Mouse (Mus musculus) embryonic facial prominence, embryonic 13.5 days (tissue): Measurements from ENCODE around the gene Dennd4c. TPM values are rescaled to one million over a fixed set of nuclear protein-coding genes. Genes with fewer than 3 reads are reported as not detected.
A peak's percentile ranks its signal among the peaks of the same experiment; 100 is the strongest.

Experiments used
- ATAC-seq: fragments of 200-750 bp; cut with Nextera tagmentation; 2 replicates; pipeline ENCODE4 v1.8.0; 2017; ENCODE audit warnings: low read depth; ENCODE audit not compliant: insufficient number of reproducible peaks, insufficient read depth, low FRiP score, low TSS enrichment
- H3K27ac ChIP-seq: fragments of 300-500 bp; sonication (generic); 2 replicates; pipeline ENCODE4 v1.5.1; 2015; ENCODE audit warnings: moderate library complexity, mild to moderate bottlenecking, inconsistent platforms
- H3K27me3 ChIP-seq: fragments of 300-500 bp; sonication (generic); 2 replicates; pipeline ENCODE4 v1.6.1; 2015; ENCODE audit warnings: mild to moderate bottlenecking, inconsistent platforms
- H3K36me3 ChIP-seq: fragments of 300-500 bp; sonication (generic); 2 replicates; pipeline ENCODE4 v1.6.1; 2015; ENCODE audit warnings: mild to moderate bottlenecking, inconsistent platforms
- H3K4me1 ChIP-seq: fragments of 300-500 bp; sonication (generic); 2 replicates; pipeline ENCODE4 v1.6.1; 2015; ENCODE audit warnings: inconsistent platforms
- H3K4me2 ChIP-seq: fragments of 300-500 bp; sonication (generic); 2 replicates; pipeline ENCODE4 v1.6.1; 2015; ENCODE audit warnings: moderate library complexity, mild to moderate bottlenecking, inconsistent platforms
- H3K4me3 ChIP-seq: fragments of 300-500 bp; sonication (generic); 2 replicates; pipeline ENCODE4 v1.5.1; 2015; ENCODE audit warnings: mild to moderate bottlenecking, inconsistent platforms
- H3K9ac ChIP-seq: fragments of 300-500 bp; sonication (generic); 2 replicates; pipeline ENCODE4 v1.6.1; 2015; ENCODE audit warnings: mild to moderate bottlenecking, inconsistent platforms
- H3K9me3 ChIP-seq: fragments of 300-500 bp; sonication (generic); 2 replicates; pipeline ENCODE4 v1.6.1; 2016; ENCODE audit warnings: inconsistent platforms
- WGBS: fragments of 180-500 bp; shearing (Covaris S2); methylation state at CpG from one replicate; pipeline ENCODE4 v1.1.7; 2015; ENCODE audit warnings: mixed read lengths; 5-methylcytosine and 5-hydroxymethylcytosine counted together
- polyA plus RNA-seq: library from polyadenylated mRNA; unstranded; fragments of >200 nt; fragmentation: Nextera tagmentation; extraction: Ambion mirVana; gene quantifications from 2 replicates; pipeline ENCODE4 v1.2.1, GENCODE M21; 2015

Dennd4c gene
- polyA plus RNA-seq, 1 experiment from 2014 or later, result 7.2 TPM

DNA sequence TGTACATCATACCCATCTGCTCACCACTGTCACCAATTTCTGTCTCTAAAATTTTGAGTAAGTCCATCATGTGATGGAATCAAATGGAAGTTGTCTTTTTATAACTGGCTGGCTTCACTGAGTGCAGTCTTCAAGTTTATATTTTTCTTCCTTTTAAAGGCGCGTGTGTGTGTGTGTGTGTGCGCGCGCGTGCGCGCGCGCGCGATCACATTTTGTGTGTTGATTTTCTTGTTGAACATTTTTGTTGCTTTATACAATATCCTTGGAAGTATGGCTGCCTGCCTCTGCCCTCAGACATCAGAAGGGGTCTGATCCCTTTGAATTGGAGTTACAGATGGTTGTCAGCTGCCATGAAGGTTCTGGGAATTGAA is 109.7 kb downstream of the Dennd4c start:
- 55% methylated on average over 12 of the region's 12 CpGs for whole genome bisulfite sequencing
- peaks cover 18% of the 10 kb centered on the region; the same call in 1 of the 2 replicates for H3K4me1 ChIP-seq
- no peaks in the 10 kb centered on the region for H3K9me3 ChIP-seq
- peak overlapping the region; percentile 100 for H3K9ac ChIP-seq
- H3K4me3 ChIP-seq, result peak overlapping the region; percentile 96
- 0 out of 2 replicates have a peak overlapping the region, but pooled peaks have one; percentile 96 for H3K27ac ChIP-seq
- H3K27me3 ChIP-seq, result no peaks in the 10 kb centered on the region
- H3K4me2 ChIP-seq, result peak overlapping the region; percentile 84
- no peak for ATAC-seq
- H3K36me3 ChIP-seq, result peaks cover 23% of the 10 kb centered on the region

DNA sequence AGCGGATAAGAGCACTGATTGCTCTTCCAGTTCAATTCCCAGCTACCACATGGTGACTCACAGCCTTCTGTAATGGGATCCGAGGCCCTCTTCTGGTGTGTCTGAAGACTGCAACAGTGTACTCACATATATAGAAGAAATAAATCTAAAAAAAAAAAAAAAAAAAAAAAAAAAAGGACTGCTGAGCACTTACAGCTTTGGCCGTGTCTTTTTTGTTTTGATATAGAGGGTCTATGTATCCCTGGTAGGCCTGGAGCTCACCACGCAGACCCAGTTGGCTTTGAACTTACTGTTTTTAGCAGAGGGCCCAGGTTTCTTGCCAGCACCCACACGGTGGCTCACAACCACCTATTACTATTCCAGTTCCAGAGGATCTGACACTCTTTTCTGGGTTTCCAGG is 115.7 kb downstream of the Dennd4c start:
- Histone ChIP-seq H3K4me2 (no peak overlapping the region), H3K27me3 (no peaks in the 10 kb centered on the region), H3K9ac (no peak overlapping the region), H3K4me3 (no peak overlapping the region), H3K36me3 (no peaks in the 10 kb centered on the region), H3K27ac (no peak overlapping the region), H3K4me1 (no peaks in the 10 kb centered on the region), H3K9me3 (no peaks in the 10 kb centered on the region)
- ATAC-seq, result no peak
- WGBS, result 82% methylated on average over 5 of the region's 5 CpGs

DNA sequence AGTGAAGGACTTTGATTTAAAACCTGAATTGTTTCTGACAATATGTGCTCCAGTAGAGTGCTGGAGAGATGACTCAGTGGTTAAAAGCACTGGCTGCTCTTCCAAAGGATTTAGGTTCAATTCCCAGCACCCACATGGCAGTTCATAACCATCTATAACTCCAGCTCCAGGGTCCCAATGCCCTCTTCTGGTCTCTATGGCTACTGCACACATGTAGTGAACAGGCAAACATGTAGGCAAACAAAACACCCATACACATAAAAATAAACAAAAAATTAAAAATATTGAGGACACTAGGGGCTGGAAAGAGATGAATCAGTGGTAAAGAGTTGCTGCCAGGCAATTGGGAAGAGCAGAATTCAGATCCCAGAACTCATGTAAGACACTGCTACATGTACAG is 123.6 kb downstream of the Dennd4c start:
- Histone ChIP-seq H3K4me3 (no peak overlapping the region), H3K4me1 (peaks cover 18% of the 10 kb centered on the region; the same call in 1 of the 2 replicates), H3K36me3 (no peaks in the 10 kb centered on the region), H3K4me2 (no peak overlapping the region), H3K27ac (no peak overlapping the region), H3K27me3 (peaks cover 27% of the 10 kb centered on the region), H3K9me3 (no peaks in the 10 kb centered on the region), H3K9ac (no peak overlapping the region)
- ATAC-seq, result no peak

DNA sequence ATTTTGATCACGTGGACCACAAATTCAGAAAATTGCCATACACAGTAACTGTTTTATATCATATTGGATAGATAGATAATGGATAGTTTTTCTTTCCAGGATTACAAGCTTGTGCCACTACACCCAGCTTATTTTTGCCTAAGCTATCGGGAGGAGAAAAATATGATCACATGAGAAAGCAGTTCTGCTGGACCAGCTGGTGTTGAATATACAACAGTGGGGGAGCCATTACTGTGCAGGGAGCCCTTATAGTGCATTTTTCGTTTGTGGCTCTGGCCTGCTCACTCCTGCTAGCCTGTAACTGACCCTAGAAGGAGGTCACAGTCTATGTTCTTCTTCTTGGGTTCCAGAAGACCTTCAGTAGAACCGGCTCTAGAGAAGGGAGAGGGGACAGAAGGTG is 124.7 kb downstream of the Dennd4c start:
- H3K9ac ChIP-seq, result no peak overlapping the region
- ATAC-seq, result no peak
- no peaks in the 10 kb centered on the region for H3K9me3 ChIP-seq
- H3K4me1 ChIP-seq, result peaks cover 18% of the 10 kb centered on the region; the same call in 1 of the 2 replicates
- H3K36me3 ChIP-seq, result no peaks in the 10 kb centered on the region
- 50% methylated on average over 4 of the region's 4 CpGs for WGBS
- no peak overlapping the region for H3K4me3 ChIP-seq
- no peak overlapping the region for H3K27ac ChIP-seq
- H3K4me2 ChIP-seq, result no peak overlapping the region
- peaks cover 27% of the 10 kb centered on the region for H3K27me3 ChIP-seq

DNA sequence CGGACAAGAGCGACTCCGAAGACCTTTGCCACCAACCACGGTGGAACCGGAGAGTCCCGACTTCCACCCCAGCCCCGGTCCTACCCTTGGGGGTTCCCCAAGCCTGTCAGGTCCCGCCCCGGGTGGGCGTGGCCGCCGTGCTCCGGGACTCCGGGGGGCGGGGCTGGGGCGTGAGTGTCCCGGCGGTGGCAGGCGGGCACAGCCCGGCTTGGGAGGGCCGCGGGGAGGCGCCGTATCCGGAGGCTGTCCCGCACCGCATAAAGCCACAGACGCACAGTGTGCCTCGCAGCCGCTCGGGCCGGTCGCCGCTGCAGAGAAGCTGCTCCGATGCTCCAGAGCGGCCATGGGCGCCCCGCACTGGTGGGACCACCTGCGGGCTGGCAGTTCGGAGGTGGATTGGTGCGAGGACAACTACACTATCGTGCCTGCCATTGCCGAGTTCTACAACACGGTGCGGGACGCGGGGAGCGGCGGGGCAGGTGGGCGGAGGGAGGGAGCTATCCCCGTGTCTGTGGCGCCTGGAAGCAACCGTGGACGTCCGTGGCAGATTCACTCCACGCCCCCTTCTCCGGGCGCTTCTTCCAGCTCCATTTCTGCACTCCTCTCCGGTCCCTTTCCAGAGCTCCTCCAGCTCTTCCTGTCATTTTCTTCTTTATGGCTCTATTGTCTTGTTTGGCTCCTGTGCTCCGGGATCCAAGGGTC is 125.9 kb downstream of the Dennd4c start, which contains the start of gene Acer2:
Acer2 (plus strand) TSS at position 251 of the 702 bp plus-strand sequence.
- ATAC-seq, result peak; percentile 90
- WGBS, result under 1% methylated on average over 57 of the region's 60 CpGs
- Histone ChIP-seq H3K9me3 (no peaks in the 10 kb centered on the region), H3K27me3 (peaks cover 27% of the 10 kb centered on the region), H3K9ac (peak within 1 kb of the TSS; percentile 72), H3K4me3 (peak within 1 kb of the TSS; percentile 68), H3K4me1 (peaks cover 18% of the 10 kb centered on the region; the same call in 1 of the 2 replicates), H3K4me2 (peak within 1 kb of the TSS; percentile 90), H3K36me3 (no peaks in the 10 kb centered on the region), H3K27ac (no peak within 1 kb of the TSS)

DNA sequence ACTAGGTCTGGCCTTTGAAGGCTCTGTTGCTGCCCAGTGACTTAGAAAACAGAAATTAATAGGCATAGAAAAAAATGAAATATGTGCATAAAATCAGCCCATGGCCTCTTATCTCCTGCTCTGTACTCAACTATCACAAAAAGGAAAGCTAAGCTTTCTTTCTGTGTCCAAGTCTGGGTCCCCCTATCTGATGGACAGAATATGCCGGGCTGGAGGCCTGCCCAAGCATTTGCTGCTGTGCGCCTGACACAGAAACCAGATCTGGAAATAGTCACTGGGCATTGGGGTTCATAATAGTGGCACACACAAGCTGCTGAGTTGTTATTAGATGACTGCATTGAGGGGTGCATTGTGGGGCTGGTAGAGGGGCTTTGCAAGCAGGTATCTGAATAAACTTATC is 131.1 kb downstream of the Dennd4c start:
- 93% methylated on average over 2 of the region's 2 CpGs for WGBS
- no peak for ATAC-seq
- peaks cover 11% of the 10 kb centered on the region; the same call in 1 of the 2 replicates for H3K4me1 ChIP-seq
- no peaks in the 10 kb centered on the region for H3K9me3 ChIP-seq
- no peaks in the 10 kb centered on the region for H3K36me3 ChIP-seq
- H3K27ac ChIP-seq, result no peak overlapping the region
- H3K4me2 ChIP-seq, result no peak overlapping the region
- H3K4me3 ChIP-seq, result no peak overlapping the region
- H3K9ac ChIP-seq, result no peak overlapping the region
- H3K27me3 ChIP-seq, result peaks cover 14% of the 10 kb centered on the region

DNA sequence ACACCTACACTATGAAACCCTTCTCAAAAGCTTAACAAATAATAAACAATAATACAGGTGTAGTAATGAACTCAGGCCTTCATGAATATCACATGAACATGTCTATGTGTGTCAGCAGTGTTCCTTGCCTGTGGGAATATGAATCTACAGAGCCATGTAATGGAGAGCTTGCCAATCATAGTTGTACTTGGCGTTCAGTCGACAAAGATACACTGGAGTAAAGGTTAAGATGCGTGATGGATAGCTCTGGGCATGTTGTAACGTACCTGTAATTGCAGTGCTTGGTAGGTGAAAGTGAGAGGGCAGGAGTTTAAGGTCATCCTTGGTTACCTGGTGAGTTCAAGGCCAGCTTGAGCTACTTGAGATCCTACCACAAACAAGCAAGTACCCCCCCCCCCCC is 132.8 kb downstream of the Dennd4c start:
- Histone ChIP-seq H3K4me2 (no peak overlapping the region), H3K27me3 (peaks cover 6% of the 10 kb centered on the region; the same call in 1 of the 2 replicates), H3K9me3 (no peaks in the 10 kb centered on the region), H3K36me3 (no peaks in the 10 kb centered on the region), H3K27ac (no peak overlapping the region), H3K9ac (no peak overlapping the region), H3K4me1 (peaks cover 8% of the 10 kb centered on the region), H3K4me3 (no peak overlapping the region)
- WGBS, result 84% methylated on average over 4 of the region's 4 CpGs
- ATAC-seq, result no peak

DNA sequence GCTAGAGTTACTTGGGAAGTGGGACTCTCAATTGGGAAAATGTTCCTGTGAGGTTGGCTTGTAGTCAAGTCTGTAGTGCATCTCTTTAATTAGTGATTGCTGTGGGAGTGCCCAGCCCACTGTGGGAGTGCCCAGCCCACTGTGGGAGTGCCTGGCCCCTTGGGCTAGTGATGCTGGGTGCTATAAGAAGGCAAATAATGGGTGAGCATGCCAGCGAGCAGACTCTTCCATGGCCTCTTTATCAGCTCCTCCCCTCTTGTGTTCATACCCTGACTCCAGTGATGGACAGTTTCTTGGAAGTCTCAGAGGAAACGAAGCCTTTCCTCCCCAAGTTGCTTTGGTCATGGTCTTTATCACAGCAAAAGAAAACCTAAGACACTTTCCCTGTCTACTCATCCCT is 134.1 kb downstream of the Dennd4c start:
- ATAC-seq, result no peak
- Histone ChIP-seq H3K4me3 (no peak overlapping the region), H3K36me3 (no peaks in the 10 kb centered on the region), H3K27me3 (no peaks in the 10 kb centered on the region), H3K9me3 (no peaks in the 10 kb centered on the region), H3K9ac (no peak overlapping the region), H3K4me2 (no peak overlapping the region), H3K4me1 (peaks cover 9% of the 10 kb centered on the region), H3K27ac (no peak overlapping the region)
- WGBS, result 58% methylated on average over 2 of the region's 2 CpGs

DNA sequence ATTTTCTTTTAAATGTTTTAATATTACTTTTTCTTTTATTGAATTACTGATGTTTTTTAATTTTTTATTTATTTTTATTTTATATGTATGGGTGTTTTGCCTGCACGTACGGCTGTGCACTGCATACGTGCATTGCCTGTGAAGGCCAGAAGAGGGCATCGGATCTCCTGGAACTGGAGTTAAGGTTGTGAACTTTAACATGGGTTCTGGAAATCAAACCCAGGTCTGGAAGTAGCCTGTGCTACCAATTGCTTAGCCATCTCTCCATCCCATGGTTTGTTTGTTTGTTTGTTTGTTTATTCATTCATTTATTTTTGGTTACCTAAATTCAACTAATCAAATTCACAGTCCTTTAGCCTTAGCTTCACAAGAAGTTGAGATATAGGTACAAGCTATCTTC is 136.6 kb downstream of the Dennd4c start:
- Histone ChIP-seq H3K9ac (no peak overlapping the region), H3K9me3 (no peaks in the 10 kb centered on the region), H3K4me2 (no peak overlapping the region), H3K27me3 (no peaks in the 10 kb centered on the region), H3K36me3 (no peaks in the 10 kb centered on the region), H3K4me1 (peaks cover 9% of the 10 kb centered on the region), H3K27ac (no peak overlapping the region), H3K4me3 (no peak overlapping the region)
- ATAC-seq, result no peak
- WGBS, result 42% methylated on average over 4 of the region's 4 CpGs

DNA sequence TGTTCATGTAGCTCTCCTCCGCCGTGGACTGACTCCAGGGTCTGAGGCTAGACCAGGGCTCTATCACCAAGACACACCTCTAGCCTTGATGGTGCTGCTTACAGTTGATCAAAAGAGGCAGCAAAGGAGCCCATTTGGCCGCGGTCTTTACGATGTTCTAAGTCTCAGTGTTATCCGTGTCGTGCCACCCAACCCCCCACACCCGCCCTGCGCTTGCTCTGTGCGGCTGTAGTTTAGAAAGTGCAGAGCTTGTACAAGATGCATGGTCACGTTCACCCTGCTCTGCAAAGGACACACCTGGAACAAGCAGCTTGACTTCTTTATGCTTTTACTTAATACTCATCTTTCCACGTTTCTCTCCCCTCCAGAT is 137.4 kb downstream of the Dennd4c start:
- Histone ChIP-seq H3K9me3 (no peaks in the 10 kb centered on the region), H3K27ac (no peak overlapping the region; the same call in 1 of the 2 replicates), H3K4me1 (peaks cover 9% of the 10 kb centered on the region), H3K4me2 (peak overlapping the region; percentile 55), H3K4me3 (peak overlapping the region; percentile 27), H3K36me3 (no peaks in the 10 kb centered on the region), H3K9ac (0 out of 2 replicates have a peak overlapping the region, but pooled peaks have one; percentile 2), H3K27me3 (no peaks in the 10 kb centered on the region)
- ATAC-seq, result no peak
- WGBS, result 46% methylated on average over 12 of the region's 12 CpGs

DNA sequence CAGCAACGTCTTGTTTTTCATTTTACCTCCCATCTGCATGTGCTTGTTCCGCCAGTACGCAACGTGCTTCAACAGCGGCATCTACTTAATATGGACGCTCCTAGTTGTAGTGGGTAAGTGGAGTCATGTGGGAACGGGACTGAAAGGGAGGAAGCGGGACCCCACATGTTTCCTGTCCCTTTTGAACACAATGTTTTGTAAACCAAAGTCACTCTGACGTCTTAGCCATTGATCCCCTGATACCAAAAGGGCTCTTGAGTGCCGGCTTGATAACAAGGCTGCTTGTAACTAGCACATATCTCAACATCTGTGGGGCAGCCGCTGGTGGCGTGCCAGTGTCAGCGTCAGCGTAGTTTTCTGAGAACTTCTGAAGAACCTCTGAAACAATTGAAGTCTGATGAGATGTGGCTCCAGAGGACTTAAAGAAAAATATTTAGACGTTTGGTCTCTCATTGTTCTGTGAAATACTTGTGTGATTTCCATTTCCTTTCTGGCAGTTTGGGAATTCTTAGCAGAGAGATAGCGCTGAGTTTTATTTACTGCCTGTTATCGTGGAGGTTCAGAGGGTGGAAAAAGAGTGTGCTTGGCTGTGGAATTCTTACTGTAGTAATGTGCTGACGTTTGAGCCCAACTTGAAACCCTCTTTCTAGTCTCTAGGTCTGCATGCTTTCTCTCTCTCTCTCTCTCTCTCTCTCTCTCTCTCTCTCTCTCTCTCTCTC is 138.0 kb downstream of the Dennd4c start:
- H3K9me3 ChIP-seq, result no peaks in the 10 kb centered on the region
- WGBS, result 33% methylated on average over 18 of the region's 18 CpGs
- H3K36me3 ChIP-seq, result no peaks in the 10 kb centered on the region
- no peaks in the 10 kb centered on the region for H3K27me3 ChIP-seq
- H3K4me1 ChIP-seq, result peaks cover 9% of the 10 kb centered on the region
- 0 out of 2 replicates have a peak overlapping the region, but pooled peaks have one; percentile 2 for H3K9ac ChIP-seq
- ATAC-seq, result no peak
- H3K27ac ChIP-seq, result no peak overlapping the region; the same call in 1 of the 2 replicates
- H3K4me2 ChIP-seq, result peak overlapping the region; percentile 55
- peak overlapping the region; percentile 27 for H3K4me3 ChIP-seq

DNA sequence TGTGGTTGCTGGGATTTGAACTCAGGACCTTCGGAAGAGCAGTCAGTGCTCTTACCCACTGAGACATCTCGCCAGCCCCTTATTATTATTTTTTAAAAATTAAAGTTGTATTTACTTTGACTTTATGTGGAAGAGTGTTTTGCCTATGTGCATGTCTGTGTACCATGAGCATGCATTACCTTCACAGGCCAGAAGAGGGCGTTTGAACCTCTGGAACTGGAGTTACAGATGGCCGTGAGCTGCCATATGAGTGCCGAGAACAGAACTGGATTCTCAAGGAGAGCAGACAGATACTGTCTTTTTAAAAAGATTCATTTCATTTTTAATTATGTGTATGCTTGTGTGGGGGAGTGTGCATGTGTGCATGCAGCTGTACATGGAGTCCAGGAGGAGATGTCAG is 139.5 kb downstream of the Dennd4c start:
- Histone ChIP-seq H3K36me3 (no peaks in the 10 kb centered on the region), H3K27ac (no peak overlapping the region), H3K9me3 (no peaks in the 10 kb centered on the region), H3K4me1 (peaks cover 9% of the 10 kb centered on the region), H3K27me3 (no peaks in the 10 kb centered on the region), H3K9ac (no peak overlapping the region), H3K4me2 (no peak overlapping the region), H3K4me3 (no peak overlapping the region)
- no peak for ATAC-seq
- 69% methylated on average over 5 of the region's 5 CpGs for WGBS
